Mouse (Mus musculus): ENCODE measurements around the gene Phyh. TPM values are rescaled to one million over a fixed set of nuclear protein-coding genes. Genes with fewer than 3 reads are reported as not detected.
"Not testable (repeated sequence)": the region's sequence is repeated elsewhere in the genome, so short reads cannot be mapped to it uniquely, and the experiment has no call there.

Phyh gene
- polyA plus RNA-seq, 1 experiment from 2014 or later: 71.7 TPM

DNA sequence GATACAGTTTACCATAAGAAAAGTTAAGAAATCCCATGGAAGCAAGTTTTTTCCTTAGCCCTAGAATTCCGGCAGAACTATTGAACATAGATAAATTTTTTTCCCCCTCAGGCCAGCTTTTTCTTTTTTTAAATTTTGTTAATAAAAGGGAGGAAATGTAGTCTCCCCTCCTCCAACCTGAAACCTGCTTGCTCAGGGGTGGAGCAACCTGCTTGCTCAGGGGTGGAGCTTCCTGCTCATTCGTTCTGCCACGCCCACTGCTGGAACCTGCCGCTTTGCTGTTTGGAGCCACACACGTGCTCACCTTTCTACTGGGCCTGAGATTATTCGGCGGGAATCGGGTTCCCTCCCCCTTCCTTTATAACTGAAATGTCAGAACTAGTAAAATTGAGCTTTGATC, 30.9 kb downstream of the Phyh start:
- not testable (repeated sequence) for H3K9me3 ChIP-seq (ENCODE audit: low read length); H3K27ac ChIP-seq (ENCODE audit: low read length); H3K36me3 ChIP-seq (ENCODE audit: insufficient read depth, low read length); H3K4me2 ChIP-seq (replicated peaks; ENCODE audit: low read depth, low read length); H3K27me3 ChIP-seq (ENCODE audit: insufficient read depth, low read length); H3K4me3 ChIP-seq (ENCODE audit: low read length); H3K9ac ChIP-seq (replicated peaks; ENCODE audit: low read length); ATAC-seq (ENCODE audit: low FRiP score, low TSS enrichment); H3K4me1 ChIP-seq (ENCODE audit: insufficient read depth, low read length)
- WGBS: 83% methylated on average over 8 of the region's 8 CpGs

GRCm38 (mm10) chr2:4950986-4951385, 32.2 kb downstream of the Phyh start:
- Histone ChIP-seq H3K27ac (ENCODE audit: low read length) (no peak overlapping the region), H3K36me3 (ENCODE audit: insufficient read depth, low read length) (no peaks in the 10 kb centered on the region), H3K27me3 (ENCODE audit: insufficient read depth, low read length) (no peaks in the 10 kb centered on the region), H3K4me1 (ENCODE audit: insufficient read depth, low read length) (no peaks in the 10 kb centered on the region), H3K9me3 (ENCODE audit: low read length) (peaks cover 4% of the 10 kb centered on the region; the same call in 1 of the 2 replicates), H3K4me2 (replicated peaks; ENCODE audit: low read depth, low read length) (no peak overlapping the region), H3K9ac (replicated peaks; ENCODE audit: low read length) (no peak overlapping the region), H3K4me3 (ENCODE audit: low read length) (no peak overlapping the region)
- WGBS: 92% methylated on average over 2 of the region's 2 CpGs
- no peak for ATAC-seq (ENCODE audit: low FRiP score, low TSS enrichment)

- no peak for ATAC-seq (ENCODE audit: low FRiP score, low TSS enrichment)
- H3K36me3 ChIP-seq (ENCODE audit: insufficient read depth, low read length): no peaks in the 10 kb centered on the region
- H3K9me3 ChIP-seq (ENCODE audit: low read length): peaks cover 4% of the 10 kb centered on the region; the same call in 1 of the 2 replicates
- H3K27ac ChIP-seq (ENCODE audit: low read length): no peak overlapping the region
- WGBS: 78% methylated on average over 6 of the region's 6 CpGs
- no peak overlapping the region for H3K4me2 ChIP-seq (replicated peaks; ENCODE audit: low read depth, low read length)
- H3K27me3 ChIP-seq (ENCODE audit: insufficient read depth, low read length): no peaks in the 10 kb centered on the region
- H3K4me3 ChIP-seq (ENCODE audit: low read length): no peak overlapping the region
- H3K9ac ChIP-seq (replicated peaks; ENCODE audit: low read length): no peak overlapping the region
- H3K4me1 ChIP-seq (ENCODE audit: insufficient read depth, low read length): no peaks in the 10 kb centered on the region
Measured at GRCm38 (mm10) chr2:4954216-4954760, 35.5 kb downstream of the Phyh start.

GRCm38 (mm10) chr2:4958039-4958438, 39.2 kb downstream of the Phyh start:
- Histone ChIP-seq H3K9ac (replicated peaks; ENCODE audit: low read length) (no peak overlapping the region), H3K9me3 (ENCODE audit: low read length) (no peaks in the 10 kb centered on the region), H3K4me2 (replicated peaks; ENCODE audit: low read depth, low read length) (no peak overlapping the region), H3K27ac (ENCODE audit: low read length) (no peak overlapping the region), H3K36me3 (ENCODE audit: insufficient read depth, low read length) (no peaks in the 10 kb centered on the region), H3K4me3 (ENCODE audit: low read length) (no peak overlapping the region), H3K4me1 (ENCODE audit: insufficient read depth, low read length) (no peaks in the 10 kb centered on the region), H3K27me3 (ENCODE audit: insufficient read depth, low read length) (no peaks in the 10 kb centered on the region)
- ATAC-seq (ENCODE audit: low FRiP score, low TSS enrichment): no peak
- 82% methylated on average over 12 of the region's 12 CpGs for WGBS

- no peak overlapping the region for H3K27ac ChIP-seq (ENCODE audit: low read length)
- no peak overlapping the region for H3K4me2 ChIP-seq (replicated peaks; ENCODE audit: low read depth, low read length)
- H3K4me1 ChIP-seq (ENCODE audit: insufficient read depth, low read length): no peaks in the 10 kb centered on the region
- no peaks in the 10 kb centered on the region for H3K27me3 ChIP-seq (ENCODE audit: insufficient read depth, low read length)
- no peak for ATAC-seq (ENCODE audit: low FRiP score, low TSS enrichment)
- no peaks in the 10 kb centered on the region for H3K9me3 ChIP-seq (ENCODE audit: low read length)
- H3K4me3 ChIP-seq (ENCODE audit: low read length): no peak overlapping the region
- no peak overlapping the region for H3K9ac ChIP-seq (replicated peaks; ENCODE audit: low read length)
- WGBS: 93% methylated on average over 2 of the region's 2 CpGs
- no peaks in the 10 kb centered on the region for H3K36me3 ChIP-seq (ENCODE audit: insufficient read depth, low read length)
Measured at GRCm38 (mm10) chr2:4967806-4968205, 49.0 kb downstream of the Phyh start.

DNA sequence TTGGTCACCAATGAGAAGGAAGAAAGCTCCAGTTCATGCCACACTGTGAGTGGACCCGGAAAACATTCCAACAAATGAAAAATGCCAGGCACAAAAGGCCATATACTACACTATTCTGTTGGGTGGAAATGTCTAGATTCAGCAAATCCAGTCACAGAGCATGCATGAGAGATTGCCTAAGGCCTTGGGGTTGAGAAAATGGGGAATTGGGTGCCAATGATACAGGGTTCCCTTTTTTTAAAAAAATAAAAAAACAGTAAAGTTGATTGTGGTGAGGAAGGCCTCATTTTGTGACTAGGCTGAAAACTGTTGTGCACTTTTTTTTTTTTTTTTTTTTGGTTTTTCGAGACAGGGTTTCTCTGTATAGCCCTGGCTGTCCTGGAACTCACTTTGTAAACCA, 50.3 kb downstream of the Phyh start:
- Histone ChIP-seq H3K4me3 (ENCODE audit: low read length) (no peak overlapping the region), H3K27ac (ENCODE audit: low read length) (no peak overlapping the region), H3K4me2 (replicated peaks; ENCODE audit: low read depth, low read length) (no peak overlapping the region), H3K9ac (replicated peaks; ENCODE audit: low read length) (no peak overlapping the region), H3K27me3 (ENCODE audit: insufficient read depth, low read length) (no peaks in the 10 kb centered on the region), H3K36me3 (ENCODE audit: insufficient read depth, low read length) (no peaks in the 10 kb centered on the region), H3K4me1 (ENCODE audit: insufficient read depth, low read length) (no peaks in the 10 kb centered on the region), H3K9me3 (ENCODE audit: low read length) (no peaks in the 10 kb centered on the region)
- 86% methylated on average over 1 of the region's 2 CpGs for WGBS
- no peak for ATAC-seq (ENCODE audit: low FRiP score, low TSS enrichment)

GRCm38 (mm10) chr2:4975807-4976206, 57.0 kb downstream of the Phyh start, which contains the start of gene Ucma:
Gene Ucma (plus strand): TSS chr2:4976122.
- 69% methylated on average over 5 of the region's 5 CpGs for WGBS

DNA sequence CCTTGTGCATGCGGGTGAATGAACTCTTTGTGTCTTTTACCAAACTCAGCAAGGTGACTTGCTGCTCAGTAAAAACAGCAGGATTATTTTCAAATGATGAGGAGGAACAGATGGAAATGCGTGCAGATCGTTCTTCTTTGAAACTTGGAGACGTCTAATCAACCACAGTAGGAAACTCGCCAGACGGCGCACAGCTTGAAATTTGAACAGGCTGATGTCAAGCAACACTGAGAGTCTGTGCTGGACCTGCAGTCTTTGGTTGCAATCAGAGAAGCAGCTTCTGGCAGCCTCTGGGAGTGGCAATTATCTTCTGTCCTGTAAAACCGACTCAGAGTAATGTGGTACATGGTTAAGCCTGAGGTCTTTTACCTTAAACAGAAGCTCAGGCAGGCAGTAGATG, 59.3 kb downstream of the Phyh start:
- Histone ChIP-seq H3K4me1 (ENCODE audit: insufficient read depth, low read length) (no peaks in the 10 kb centered on the region), H3K27me3 (ENCODE audit: insufficient read depth, low read length) (no peaks in the 10 kb centered on the region), H3K4me3 (ENCODE audit: low read length) (no peak overlapping the region), H3K9me3 (ENCODE audit: low read length) (no peaks in the 10 kb centered on the region), H3K4me2 (replicated peaks; ENCODE audit: low read depth, low read length) (no peak overlapping the region), H3K36me3 (ENCODE audit: insufficient read depth, low read length) (no peaks in the 10 kb centered on the region), H3K27ac (ENCODE audit: low read length) (no peak overlapping the region), H3K9ac (replicated peaks; ENCODE audit: low read length) (no peak overlapping the region)
- WGBS: 32% methylated on average over 8 of the region's 8 CpGs
- ATAC-seq (ENCODE audit: low FRiP score, low TSS enrichment): no peak

More at GRCm38 (mm10) chr2:4975807-4976206, 57.0 kb downstream of the Phyh start, which contains the start of gene Ucma:
- no peak within 1 kb of the TSS for H3K27ac ChIP-seq (ENCODE audit: low read length)
- H3K9ac ChIP-seq (replicated peaks; ENCODE audit: low read length): no peak within 1 kb of the TSS
- no peaks in the 10 kb centered on the region for H3K27me3 ChIP-seq (ENCODE audit: insufficient read depth, low read length)
- no peak within 1 kb of the TSS for H3K4me3 ChIP-seq (ENCODE audit: low read length)
- no peaks in the 10 kb centered on the region for H3K4me1 ChIP-seq (ENCODE audit: insufficient read depth, low read length)
- no peak within 1 kb of the TSS for H3K4me2 ChIP-seq (replicated peaks; ENCODE audit: low read depth, low read length)
- H3K9me3 ChIP-seq (ENCODE audit: low read length): no peaks in the 10 kb centered on the region
- H3K36me3 ChIP-seq (ENCODE audit: insufficient read depth, low read length): no peaks in the 10 kb centered on the region
- no peak for ATAC-seq (ENCODE audit: low FRiP score, low TSS enrichment)

DNA sequence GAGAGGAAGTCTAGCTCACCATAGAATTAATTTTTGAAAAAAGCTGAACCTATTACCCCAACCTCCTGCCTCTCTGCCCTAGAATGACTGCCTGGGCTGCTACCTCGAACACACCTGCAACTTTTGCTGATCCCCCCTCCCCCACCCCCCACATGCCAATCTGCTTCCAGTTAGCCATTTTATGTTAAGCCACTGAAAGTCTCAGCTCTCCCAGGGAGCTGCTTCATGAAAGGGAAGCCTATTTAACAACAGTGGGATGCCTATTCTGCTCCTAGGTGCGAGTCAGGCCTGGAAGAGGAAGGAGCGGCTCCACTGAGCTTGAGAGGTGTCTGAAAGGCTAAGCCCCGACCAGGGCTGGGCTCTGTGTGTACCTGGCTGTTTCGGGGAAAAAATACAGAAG, 65.2 kb downstream of the Phyh start:
- WGBS: 41% methylated on average over 5 of the region's 5 CpGs
- no peak overlapping the region for H3K9ac ChIP-seq (replicated peaks; ENCODE audit: low read length)
- no peaks in the 10 kb centered on the region for H3K27me3 ChIP-seq (ENCODE audit: insufficient read depth, low read length)
- H3K27ac ChIP-seq (ENCODE audit: low read length): no peak overlapping the region
- no peak for ATAC-seq (ENCODE audit: low FRiP score, low TSS enrichment)
- H3K36me3 ChIP-seq (ENCODE audit: insufficient read depth, low read length): no peaks in the 10 kb centered on the region
- no peaks in the 10 kb centered on the region for H3K9me3 ChIP-seq (ENCODE audit: low read length)
- H3K4me2 ChIP-seq (replicated peaks; ENCODE audit: low read depth, low read length): no peak overlapping the region
- H3K4me3 ChIP-seq (ENCODE audit: low read length): no peak overlapping the region
- no peaks in the 10 kb centered on the region for H3K4me1 ChIP-seq (ENCODE audit: insufficient read depth, low read length)

GRCm38 (mm10) chr2:4985000-4985399, 66.2 kb downstream of the Phyh start:
- ATAC-seq (ENCODE audit: low FRiP score, low TSS enrichment): no peak
- Histone ChIP-seq H3K27me3 (ENCODE audit: insufficient read depth, low read length) (no peaks in the 10 kb centered on the region), H3K4me1 (ENCODE audit: insufficient read depth, low read length) (no peaks in the 10 kb centered on the region), H3K36me3 (ENCODE audit: insufficient read depth, low read length) (no peaks in the 10 kb centered on the region), H3K9me3 (ENCODE audit: low read length) (no peaks in the 10 kb centered on the region), H3K4me2 (replicated peaks; ENCODE audit: low read depth, low read length) (no peak overlapping the region), H3K4me3 (ENCODE audit: low read length) (no peak overlapping the region), H3K27ac (ENCODE audit: low read length) (no peak overlapping the region), H3K9ac (replicated peaks; ENCODE audit: low read length) (no peak overlapping the region)
- 74% methylated on average over 6 of the region's 6 CpGs for WGBS

Measured in kidney, embryonic 16.5 days (tissue).